Comparison of ENCODE assay signal across 11 mouse cellular contexts in genomic region chr9:21960135-21960534, GRCm38 (mm10). TPM values are rescaled to one million over a fixed set of nuclear protein-coding genes. Genes with fewer than 3 reads are reported as not detected.
DNase-seq lines count a peak whose midpoint lies in the region; ATAC-seq and TF ChIP-seq lines count a peak whose summit lies in the region.
"Had no signal": no experiment of that assay in that cellular context is flagged by ENCODE, and none has a peak within 500 bp of the region (broad histone marks: within the 10 kb centered on the region; RNA-seq: fewer than 3 reads in every experiment).

No protein-coding gene starts in this region.

- no peak overlapping the region for H3K27ac ChIP-seq in heart, embryonic 14.5 days (replicated peaks in 1 of 2; ENCODE audit: control insufficient read depth in 1 of 2, insufficient read depth in 1 of 2, low read depth in 2 of 2, low read length in 2 of 2)
- H3K27ac ChIP-seq in brown adipose tissue, adult 24 weeks (replicated peaks; ENCODE audit: low read depth, low read length): peak overlapping the region; percentile 4; the same call in 1 of the 2 replicates
- no peak overlapping the region for H3K27ac ChIP-seq in limb, embryonic 10.5 days

- H3K4me2 ChIP-seq in heart, embryonic 14.5 days (ENCODE audit: low read length): peak overlapping the region; percentile 77; the same call in 1 of the 2 replicates

- peaks cover 20 to 42% of the 10 kb centered on the region in 2 experiments for H3K4me1 ChIP-seq in heart, embryonic 14.5 days (ENCODE audit: control insufficient read depth in 2 of 2, insufficient read depth in 2 of 2, low read length in 2 of 2)
- peaks cover 69% of the 10 kb centered on the region for H3K4me1 ChIP-seq in E14TG2a.4 (replicated peaks; ENCODE audit: low read depth, low read length)
- peaks cover 12% of the 10 kb centered on the region for H3K4me1 ChIP-seq in brown adipose tissue, adult 24 weeks (ENCODE audit: control insufficient read depth, insufficient read depth, insufficient read length, low read length)
- H3K4me1 ChIP-seq in limb, embryonic 10.5 days: peaks cover 49% of the 10 kb centered on the region

- DNase-seq in heart, adult 11 months: no peak
- DNase-seq in limb, embryonic 10.5 days (ENCODE audit: low spot score): no peak
- no peak for DNase-seq in adipocyte (ENCODE audit: low spot score)
- no peak for DNase-seq in right cerebral cortex, postnatal 36 days (ENCODE audit: low spot score in 2 of 2)
- DNase-seq: layer of hippocampus, adult 9-11 months had no signal

- no peak overlapping the region for H3K9ac ChIP-seq in heart, embryonic 14.5 days (ENCODE audit: low read length)

- H3K9me3 ChIP-seq in heart, embryonic 14.5 days (ENCODE audit: control insufficient read depth, low read length): no peaks in the 10 kb centered on the region
- H3K9me3 ChIP-seq in E14TG2a.4 (ENCODE audit: low read length): no peaks in the 10 kb centered on the region
- no peaks in the 10 kb centered on the region for H3K9me3 ChIP-seq in limb, embryonic 10.5 days (replicated peaks)

- no peak for ATAC-seq in heart, embryonic 14.5 days (ENCODE audit: insufficient number of reproducible peaks, insufficient read depth, low FRiP score, low read depth)
- no peak for ATAC-seq in erythroid progenitor cell, adult 5-6 weeks (replicated peaks; ENCODE audit: low FRiP score, poor library complexity, severe bottlenecking)
- ATAC-seq: activated CD4-positive, CD25-positive, alpha-beta regulatory T cell, adult 4 months had no signal

- H3K4me3 ChIP-seq in heart, embryonic 14.5 days (ENCODE audit: control insufficient read depth in 1 of 2, insufficient read depth in 1 of 2, low read depth in 1 of 2, low read length in 2 of 2): no peak overlapping the region
- H3K4me3 ChIP-seq in E14TG2a.4 (replicated peaks; ENCODE audit: low read length): peak overlapping the region; percentile 74
- no peak overlapping the region for H3K4me3 ChIP-seq in brown adipose tissue, adult 24 weeks (ENCODE audit: insufficient read depth, low read depth, low read length)
- H3K4me3 ChIP-seq in limb, embryonic 10.5 days: peak overlapping the region; percentile 54
- H3K4me3 ChIP-seq: myocyte had no signal

- TF ChIP-seq CTCF in E14TG2a.4 (conservative IDR thresholded peaks at IDR 0.05; ENCODE audit: low read length): no peak

- 55% methylated on average over 9 of the region's 9 CpGs for WGBS in heart, embryonic 14.5 days
- 43% methylated on average over 9 of the region's 9 CpGs for WGBS in limb, embryonic 10.5 days

- peaks cover 19% of the 10 kb centered on the region for H3K27me3 ChIP-seq in heart, embryonic 14.5 days (ENCODE audit: control insufficient read depth, insufficient read depth, low read length)
- H3K27me3 ChIP-seq in E14TG2a.4 (ENCODE audit: insufficient read depth, low read length): peaks cover 55% of the 10 kb centered on the region
- H3K27me3 ChIP-seq in limb, embryonic 10.5 days (ENCODE audit: low read depth, poor library complexity, severe bottlenecking): peaks cover 61% of the 10 kb centered on the region

- H3K36me3 ChIP-seq in heart, embryonic 14.5 days (ENCODE audit: control insufficient read depth, insufficient read depth, low read length): 0 out of 2 replicates have a peak, but pooled peaks cover 9% of the 10 kb centered on the region
- peaks cover 31% of the 10 kb centered on the region for H3K36me3 ChIP-seq in E14TG2a.4 (ENCODE audit: insufficient read depth, low read length)
- H3K36me3 ChIP-seq in limb, embryonic 10.5 days: peaks cover 16% of the 10 kb centered on the region

RNA-seq across cellular contexts. Expression of gene Epor, which starts 3.2 kb away (rescaled TPM):
- 2.6 and 4.9 TPM in 2 replicates for polyA plus RNA-seq in heart, embryonic 14.5 days (2014; fragmentation: Nextera tagmentation; extraction: Ambion mirVana)
- polyA plus RNA-seq in brown adipose tissue, adult 24 weeks (2012; ENCODE audit: insufficient read depth, insufficient read length, missing spikeins): 1.3 and 1.7 TPM in 2 replicates
- 7.6 and 8.2 TPM in 2 replicates for polyA plus RNA-seq in limb, embryonic 10.5 days (2016; fragmentation: Nextera tagmentation; extraction: Ambion mirVana)
- 244 and 249 TPM in 2 replicates for total RNA-seq in erythroid progenitor cell, adult 5-6 weeks (2015; ENCODE audit: low replicate concordance)
- 188 and 199 TPM in 2 replicates for total RNA-seq in erythroid progenitor cell, adult 5-6 weeks (2017; ENCODE audit: low replicate concordance)

RNA-seq across cellular contexts. Expression of gene Swsap1, which starts 4.6 kb away (rescaled TPM):
- polyA plus RNA-seq in heart, embryonic 14.5 days (2014; fragmentation: Nextera tagmentation; extraction: Ambion mirVana): 8.3 and 9.8 TPM in 2 replicates
- 11.6 and 15.4 TPM in 2 replicates for polyA plus RNA-seq in brown adipose tissue, adult 24 weeks (2012; ENCODE audit: insufficient read depth, insufficient read length, missing spikeins)
- polyA plus RNA-seq in limb, embryonic 10.5 days (2016; fragmentation: Nextera tagmentation; extraction: Ambion mirVana): 7.3 and 8.2 TPM in 2 replicates
- total RNA-seq in erythroid progenitor cell, adult 5-6 weeks (2015; ENCODE audit: low replicate concordance): 0.42 and 3.2 TPM in 2 replicates
- 0.51 TPM in 1 of 2 replicates, not detected in the other for total RNA-seq in erythroid progenitor cell, adult 5-6 weeks (2017; ENCODE audit: low replicate concordance)

RNA-seq across cellular contexts. Expression of gene Plppr2, which starts 23.3 kb away (rescaled TPM):
- polyA plus RNA-seq in heart, embryonic 14.5 days (2014; fragmentation: Nextera tagmentation; extraction: Ambion mirVana): 2.4 and 4.5 TPM in 2 replicates
- polyA plus RNA-seq in brown adipose tissue, adult 24 weeks (2012; ENCODE audit: insufficient read depth, insufficient read length, missing spikeins): 1.9 and 2.0 TPM in 2 replicates
- polyA plus RNA-seq in limb, embryonic 10.5 days (2016; fragmentation: Nextera tagmentation; extraction: Ambion mirVana): 6.4 and 7.8 TPM in 2 replicates
- total RNA-seq in erythroid progenitor cell, adult 5-6 weeks (2015; ENCODE audit: low replicate concordance): 1.3 TPM in 1 of 2 replicates, not detected in the other
- not detected in 2 replicates for total RNA-seq in erythroid progenitor cell, adult 5-6 weeks (2017; ENCODE audit: low replicate concordance)

RNA-seq across cellular contexts. Expression of gene Rgl3, which starts 29.1 kb away (rescaled TPM):
- 0.66 and 0.97 TPM in 2 replicates for polyA plus RNA-seq in heart, embryonic 14.5 days (2014; fragmentation: Nextera tagmentation; extraction: Ambion mirVana)
- polyA plus RNA-seq in brown adipose tissue, adult 24 weeks (2012; ENCODE audit: insufficient read depth, insufficient read length, missing spikeins): 9.2 and 10.4 TPM in 2 replicates
- 5.1 and 5.7 TPM in 2 replicates for polyA plus RNA-seq in limb, embryonic 10.5 days (2016; fragmentation: Nextera tagmentation; extraction: Ambion mirVana)
- not detected in 2 replicates for total RNA-seq in erythroid progenitor cell, adult 5-6 weeks (2015; ENCODE audit: low replicate concordance)
- not detected in 2 replicates for total RNA-seq in erythroid progenitor cell, adult 5-6 weeks (2017; ENCODE audit: low replicate concordance)
- polyA plus RNA-seq: activated CD4-positive, CD25-positive, alpha-beta regulatory T cell, adult 4 months had no signal

RNA-seq across cellular contexts. Expression of gene Tmem205, which starts 32.8 kb away (rescaled TPM):
- polyA plus RNA-seq in heart, embryonic 14.5 days (2014; fragmentation: Nextera tagmentation; extraction: Ambion mirVana): 48.1 and 58.8 TPM in 2 replicates
- 204 and 213 TPM in 2 replicates for polyA plus RNA-seq in brown adipose tissue, adult 24 weeks (2012; ENCODE audit: insufficient read depth, insufficient read length, missing spikeins)
- polyA plus RNA-seq in limb, embryonic 10.5 days (2016; fragmentation: Nextera tagmentation; extraction: Ambion mirVana): 31.1 and 33.5 TPM in 2 replicates
- 13.8 TPM in 1 of 2 replicates, not detected in the other for total RNA-seq in erythroid progenitor cell, adult 5-6 weeks (2015; ENCODE audit: low replicate concordance)
- total RNA-seq in erythroid progenitor cell, adult 5-6 weeks (2017; ENCODE audit: low replicate concordance): not detected in 2 replicates

Comparison
In these comparisons a context has a peak if more than half of its experiments do, and no peak if none do; other contexts are left out.
1. H3K4me3 ChIP-seq: peak in E14TG2a.4 (single experiment) and limb, embryonic 10.5 days (single experiment); none in heart, embryonic 14.5 days (0 of 2) and brown adipose tissue, adult 24 weeks (single experiment).